Mouse (Mus musculus) hindbrain, embryonic 14.5 days (tissue): ENCODE results near the gene Tpcn1. TPM values are rescaled to one million over a fixed set of nuclear protein-coding genes. Genes with fewer than 3 reads are reported as not detected.

Experiments
- ATAC-seq: fragments of 200-750 bp; cut with Nextera tagmentation; 2 replicates; pipeline ENCODE4 v1.8.0; 2017; ENCODE audit warnings: moderate number of reproducible peaks, mild to moderate bottlenecking, moderate TSS enrichment, moderate library complexity; ENCODE audit not compliant: low FRiP score
- DNase-seq: peaks from one replicate; pipeline ENCODE4 v3.0.0-alpha.2; 2015; ENCODE audit warnings: low spot score
- H3K27ac ChIP-seq: fragments of 300-500 bp; sonication (generic); 2 replicates; pipeline ENCODE4 v1.5.1; 2014; ENCODE audit warnings: mild to moderate bottlenecking, moderate library complexity
- H3K27me3 ChIP-seq: fragments of 300-500 bp; sonication (generic); 2 replicates; pipeline ENCODE4 v1.6.1; 2014; ENCODE audit warnings: mild to moderate bottlenecking, low read length, mixed read lengths; ENCODE audit not compliant: control insufficient read depth, insufficient read depth
- H3K36me3 ChIP-seq: fragments of 300-500 bp; sonication (generic); replicated peaks from 2 replicates; pipeline ENCODE4 v1.6.1; 2014; ENCODE audit not compliant: control insufficient read depth, insufficient read depth
- H3K4me1 ChIP-seq: fragments of 300-500 bp; sonication (generic); replicated peaks from 2 replicates; pipeline ENCODE4 v1.6.1; 2014; ENCODE audit warnings: antibody characterized with exemption, low read length, mixed read lengths; ENCODE audit not compliant: control insufficient read depth, insufficient read depth
- H3K4me2 ChIP-seq: fragments of 300-500 bp; sonication (generic); replicated peaks from 2 replicates; pipeline ENCODE4 v1.6.1; 2014; ENCODE audit warnings: mild to moderate bottlenecking, moderate library complexity
- H3K4me3 ChIP-seq: fragments of 300-500 bp; sonication (generic); replicated peaks from 2 replicates; pipeline ENCODE4 v1.5.1; 2014; ENCODE audit warnings: mild to moderate bottlenecking, low read length
- H3K9ac ChIP-seq: fragments of 300-500 bp; sonication (generic); 2 replicates; pipeline ENCODE4 v1.6.1; 2014
- H3K9me3 ChIP-seq: fragments of 300-500 bp; sonication (generic); 2 replicates; pipeline ENCODE4 v1.6.1; 2016; ENCODE audit warnings: low read length; ENCODE audit not compliant: control insufficient read depth
- WGBS: fragments of 180-500 bp; shearing (Covaris S2); extraction: QIAGEN DNeasy Blood & Tissue Kit; methylation state at CpG from one replicate; pipeline ENCODE4 v1.1.7; 2014; 5-methylcytosine and 5-hydroxymethylcytosine counted together
- polyA plus RNA-seq: library from polyadenylated mRNA; unstranded; fragments of >200 nt; fragmentation: Nextera tagmentation; extraction: Ambion mirVana; gene quantifications from 2 replicates; pipeline ENCODE4 v1.2.1, GENCODE M21; 2014

The Tpcn1 gene
- polyA plus RNA-seq, 1 experiment from 2014 or later: 15.7 TPM

GRCm38 (mm10) chr5:120612442-120612821, 24.0 kb upstream of the Tpcn1 start, which contains the start of the genes Rita1 and Ddx54:
Rita1 (minus strand) TSS chr5:120612589.
Ddx54 (plus strand) TSS chr5:120612739.
- ATAC-seq: peak; percentile 87
- Histone ChIP-seq H3K27ac (peak within 1 kb of the TSS; percentile 81), H3K4me1 (peaks cover 17% of the 10 kb centered on the region), H3K36me3 (peaks cover 17% of the 10 kb centered on the region), H3K9me3 (no peaks in the 10 kb centered on the region), H3K9ac (peak within 1 kb of the TSS; percentile 56), H3K27me3 (no peaks in the 10 kb centered on the region), H3K4me2 (peak within 1 kb of the TSS; percentile 81), H3K4me3 (peak within 1 kb of the TSS; percentile 50)
- peak; percentile 94 for DNase-seq
- WGBS: under 1% methylated on average over 22 of the region's 22 CpGs

GRCm38 (mm10) chr5:120611416-120611815, 22.9 kb upstream of the Tpcn1 start:
- H3K36me3 ChIP-seq: 0 out of 2 replicates have a peak, but pooled peaks cover 11% of the 10 kb centered on the region
- peak overlapping the region; percentile 50 for H3K4me3 ChIP-seq
- peaks cover 17% of the 10 kb centered on the region for H3K4me1 ChIP-seq
- DNase-seq (no peak), ATAC-seq (no peak)
- WGBS: 48% methylated on average over 8 of the region's 8 CpGs
- no peak overlapping the region for H3K27ac ChIP-seq
- peak overlapping the region; percentile 73 for H3K4me2 ChIP-seq
- H3K9ac ChIP-seq: peak overlapping the region; percentile 56
- no peaks in the 10 kb centered on the region for H3K27me3 ChIP-seq
- H3K9me3 ChIP-seq: no peaks in the 10 kb centered on the region

- Histone ChIP-seq H3K27ac (no peak overlapping the region), H3K9me3 (no peaks in the 10 kb centered on the region), H3K27me3 (no peaks in the 10 kb centered on the region), H3K4me3 (no peak overlapping the region), H3K4me2 (peak overlapping the region; percentile 73), H3K9ac (peak overlapping the region; percentile 56), H3K4me1 (peaks cover 17% of the 10 kb centered on the region), H3K36me3 (0 out of 2 replicates have a peak, but pooled peaks cover 6% of the 10 kb centered on the region)
- 95% methylated on average over 5 of the region's 5 CpGs for WGBS
- ATAC-seq (no peak), DNase-seq (no peak)
Measured at GRCm38 (mm10) chr5:120610906-120611305, 22.4 kb upstream of the Tpcn1 start.

GRCm38 (mm10) chr5:120609246-120609775, 20.8 kb upstream of the Tpcn1 start:
- no peak for DNase-seq
- no peak overlapping the region for H3K4me2 ChIP-seq
- H3K4me1 ChIP-seq: peaks cover 22% of the 10 kb centered on the region
- no peak overlapping the region for H3K4me3 ChIP-seq
- H3K9me3 ChIP-seq: no peaks in the 10 kb centered on the region
- ATAC-seq: no peak
- H3K27me3 ChIP-seq: no peaks in the 10 kb centered on the region
- 86% methylated on average over 16 of the region's 16 CpGs for WGBS
- H3K27ac ChIP-seq: no peak overlapping the region
- H3K36me3 ChIP-seq: 0 out of 2 replicates have a peak, but pooled peaks cover 6% of the 10 kb centered on the region
- no peak overlapping the region for H3K9ac ChIP-seq

- Histone ChIP-seq H3K27ac (no peak overlapping the region), H3K4me1 (peaks cover 16% of the 10 kb centered on the region), H3K4me2 (no peak overlapping the region), H3K9me3 (no peaks in the 10 kb centered on the region), H3K4me3 (no peak overlapping the region), H3K27me3 (no peaks in the 10 kb centered on the region), H3K36me3 (0 out of 2 replicates have a peak, but pooled peaks cover 6% of the 10 kb centered on the region), H3K9ac (no peak overlapping the region)
- WGBS: 81% methylated on average over 3 of the region's 3 CpGs
- ATAC-seq (no peak), DNase-seq (no peak)
Measured at GRCm38 (mm10) chr5:120607335-120607734, 18.9 kb upstream of the Tpcn1 start.

GRCm38 (mm10) chr5:120606590-120607200, 18.2 kb upstream of the Tpcn1 start:
- Histone ChIP-seq H3K36me3 (0 out of 2 replicates have a peak, but pooled peaks cover 6% of the 10 kb centered on the region), H3K4me2 (no peak overlapping the region), H3K9me3 (no peaks in the 10 kb centered on the region), H3K27me3 (no peaks in the 10 kb centered on the region), H3K4me3 (no peak overlapping the region), H3K27ac (no peak overlapping the region), H3K9ac (no peak overlapping the region), H3K4me1 (peaks cover 15% of the 10 kb centered on the region)
- no peak for DNase-seq
- ATAC-seq: no peak
- WGBS: 66% methylated on average over 25 of the region's 25 CpGs

- peak; percentile 75 for ATAC-seq
- Histone ChIP-seq H3K27ac (peak overlapping the region; percentile 60; the same call in 1 of the 2 replicates), H3K9me3 (no peaks in the 10 kb centered on the region), H3K36me3 (0 out of 2 replicates have a peak, but pooled peaks cover 6% of the 10 kb centered on the region), H3K27me3 (no peaks in the 10 kb centered on the region), H3K4me3 (peak overlapping the region; percentile 21), H3K9ac (no peak overlapping the region), H3K4me1 (peaks cover 5% of the 10 kb centered on the region; the same call in 1 of the 2 replicates), H3K4me2 (peak overlapping the region; percentile 54)
- WGBS: 2% methylated on average over 7 of the region's 8 CpGs
- DNase-seq: peak; percentile 98
Measured at GRCm38 (mm10) chr5:120605688-120606087, 17.2 kb upstream of the Tpcn1 start.

- peak overlapping the region; percentile 21 for H3K4me3 ChIP-seq
- WGBS: 2% methylated on average over 10 of the region's 10 CpGs
- peaks cover 5% of the 10 kb centered on the region; the same call in 1 of the 2 replicates for H3K4me1 ChIP-seq
- 0 out of 2 replicates have a peak, but pooled peaks cover 6% of the 10 kb centered on the region for H3K36me3 ChIP-seq
- peak overlapping the region; percentile 46 for H3K9ac ChIP-seq
- no peaks in the 10 kb centered on the region for H3K27me3 ChIP-seq
- H3K4me2 ChIP-seq: peak overlapping the region; percentile 54
- no peaks in the 10 kb centered on the region for H3K9me3 ChIP-seq
- DNase-seq (no peak), ATAC-seq (peak; percentile 49)
- H3K27ac ChIP-seq: peak overlapping the region; percentile 60
Measured at GRCm38 (mm10) chr5:120605241-120605661, 16.8 kb upstream of the Tpcn1 start.

GRCm38 (mm10) chr5:120604839-120605238, 16.4 kb upstream of the Tpcn1 start:
- H3K27ac ChIP-seq: peak overlapping the region; percentile 60
- 6% methylated on average over 6 of the region's 6 CpGs for WGBS
- H3K4me3 ChIP-seq: peak overlapping the region; percentile 21
- DNase-seq (peak; percentile 88), ATAC-seq (no peak)
- 0 out of 2 replicates have a peak, but pooled peaks cover 6% of the 10 kb centered on the region for H3K36me3 ChIP-seq
- no peaks in the 10 kb centered on the region for H3K9me3 ChIP-seq
- H3K9ac ChIP-seq: peak overlapping the region; percentile 46
- peaks cover 5% of the 10 kb centered on the region; the same call in 1 of the 2 replicates for H3K4me1 ChIP-seq
- no peaks in the 10 kb centered on the region for H3K27me3 ChIP-seq
- H3K4me2 ChIP-seq: peak overlapping the region; percentile 54
